Mouse (Mus musculus) hindbrain, embryonic 12.5 days (tissue): ENCODE data around the gene N4bp2l1. TPM values are rescaled to one million over a fixed set of nuclear protein-coding genes. Genes with fewer than 3 reads are reported as not detected.

Experiments used
- ATAC-seq: fragments of 200-750 bp; cut with Nextera tagmentation; 2 replicates; pipeline ENCODE4 v1.8.0; 2017; ENCODE audit warnings: moderate TSS enrichment; ENCODE audit not compliant: low FRiP score
- H3K27ac ChIP-seq: fragments of 300-500 bp; sonication (generic); 2 replicates; pipeline ENCODE4 v1.5.1; 2016; ENCODE audit warnings: mild to moderate bottlenecking
- H3K27me3 ChIP-seq: fragments of 300-500 bp; sonication (generic); 2 replicates; pipeline ENCODE4 v1.6.1; 2016; ENCODE audit warnings: mild to moderate bottlenecking
- H3K36me3 ChIP-seq: fragments of 300-500 bp; sonication (generic); 2 replicates; pipeline ENCODE4 v1.6.1; 2016; ENCODE audit warnings: mild to moderate bottlenecking
- H3K4me1 ChIP-seq: fragments of 300-500 bp; sonication (generic); 2 replicates; pipeline ENCODE4 v1.6.1; 2016
- H3K4me2 ChIP-seq: fragments of 300-500 bp; sonication (generic); replicated peaks from 2 replicates; pipeline ENCODE4 v1.6.1; 2016; ENCODE audit warnings: mild to moderate bottlenecking
- H3K4me3 ChIP-seq: fragments of 300-500 bp; sonication (generic); 2 replicates; pipeline ENCODE4 v1.5.1; 2016; ENCODE audit warnings: mild to moderate bottlenecking
- H3K9ac ChIP-seq: fragments of 300-500 bp; sonication (generic); 2 replicates; pipeline ENCODE4 v1.6.1; 2016; ENCODE audit warnings: mild to moderate bottlenecking, moderate library complexity
- H3K9me3 ChIP-seq: fragments of 300-500 bp; sonication (generic); replicated peaks from 2 replicates; pipeline ENCODE4 v1.6.1; 2016; ENCODE audit warnings: mild to moderate bottlenecking
- WGBS: fragments of 180-500 bp; shearing (Covaris S2); methylation state at CpG from one replicate; pipeline ENCODE4 v1.1.7; 2016; 5-methylcytosine and 5-hydroxymethylcytosine counted together
- polyA plus RNA-seq: library from polyadenylated mRNA; unstranded; fragments of >200 nt; fragmentation: Nextera tagmentation; extraction: Ambion mirVana; gene quantifications from 2 replicates; pipeline ENCODE4 v1.2.1, GENCODE M21; 2016

Gene N4bp2l1
- polyA plus RNA-seq, 1 experiment from 2014 or later: 4.5 TPM

DNA sequence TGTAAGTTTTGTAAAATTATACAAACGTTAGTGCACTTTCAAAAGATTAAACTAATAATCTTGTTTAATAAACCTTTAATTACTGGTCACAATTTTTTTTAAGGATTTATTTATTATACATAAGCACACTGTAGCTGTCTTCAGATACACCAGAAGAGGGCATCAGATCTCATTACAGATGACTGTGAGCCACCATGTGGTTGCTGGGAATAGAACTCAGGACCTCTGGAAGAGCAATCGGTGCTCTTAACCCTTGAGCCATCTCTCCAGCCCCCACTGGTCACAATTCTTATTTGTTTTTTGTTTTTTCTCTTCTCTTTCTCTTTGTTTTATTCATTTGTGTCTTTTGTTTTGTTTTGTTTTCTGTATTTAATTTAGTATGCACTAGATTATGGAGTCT lies 71.7 kb downstream of the N4bp2l1 start:
- H3K27ac ChIP-seq: no peak overlapping the region
- no peaks in the 10 kb centered on the region for H3K27me3 ChIP-seq
- H3K4me3 ChIP-seq: no peak overlapping the region
- 84% methylated on average over 2 of the region's 2 CpGs for WGBS
- H3K4me2 ChIP-seq: no peak overlapping the region
- no peak for ATAC-seq
- H3K36me3 ChIP-seq: no peaks in the 10 kb centered on the region
- no peak overlapping the region for H3K9ac ChIP-seq
- H3K9me3 ChIP-seq: no peaks in the 10 kb centered on the region
- H3K4me1 ChIP-seq: peaks cover 7% of the 10 kb centered on the region; the same call in 1 of the 2 replicates

DNA sequence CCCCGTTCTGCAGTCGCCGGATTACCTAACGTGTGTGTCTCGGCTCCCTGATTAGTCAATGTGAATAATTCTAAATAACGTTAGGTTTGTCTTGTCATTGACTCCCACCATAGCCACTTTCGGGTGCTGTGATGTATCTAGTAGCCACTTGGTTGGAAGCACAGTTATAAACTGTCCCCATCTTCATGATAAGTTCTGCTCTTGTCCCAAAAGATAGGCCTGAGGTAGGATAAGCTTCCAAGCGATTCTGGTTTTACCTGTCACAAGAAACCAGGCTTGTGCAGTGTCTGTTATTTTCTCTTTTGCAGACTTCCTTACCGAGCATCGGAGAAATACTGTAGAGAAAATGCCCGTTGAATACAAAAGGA lies 74.1 kb downstream of the N4bp2l1 start:
- Histone ChIP-seq H3K4me1 (peaks cover 7% of the 10 kb centered on the region; the same call in 1 of the 2 replicates), H3K4me2 (peak overlapping the region; percentile 65), H3K36me3 (no peaks in the 10 kb centered on the region), H3K27ac (peak overlapping the region; percentile 66; the same call in 1 of the 2 replicates), H3K4me3 (peak overlapping the region; percentile 77), H3K9ac (peak overlapping the region; percentile 84), H3K27me3 (no peaks in the 10 kb centered on the region), H3K9me3 (no peaks in the 10 kb centered on the region)
- WGBS: 8% methylated on average over 11 of the region's 11 CpGs
- ATAC-seq: no peak

GRCm38 (mm10) chr5:150521937-150522866 lies 74.8 kb downstream of the N4bp2l1 start, which contains the start of gene Brca2:
Gene Brca2 (plus strand): TSS chr5:150522630.
- 6% methylated on average over 61 of the region's 63 CpGs for WGBS
- Histone ChIP-seq H3K27me3 (no peaks in the 10 kb centered on the region), H3K9me3 (no peaks in the 10 kb centered on the region), H3K36me3 (no peaks in the 10 kb centered on the region), H3K9ac (peak within 1 kb of the TSS; percentile 84), H3K4me3 (peak within 1 kb of the TSS; percentile 77), H3K4me1 (peaks cover 7% of the 10 kb centered on the region; the same call in 1 of the 2 replicates), H3K4me2 (peak within 1 kb of the TSS; percentile 65), H3K27ac (peak within 1 kb of the TSS; percentile 66)
- peak; percentile 97 for ATAC-seq

Other genes with a start within 250 kb of the N4bp2l1 start
- gene Zar1l, start 79.0 kb downstream of the N4bp2l1 start, polyA plus RNA-seq: not detected in 2 replicates
- 19.9 and 21.9 TPM in 2 replicates for gene Brca2, start 74.6 kb downstream of the N4bp2l1 start, polyA plus RNA-seq
- 37.1 and 39.3 TPM in 2 replicates for gene N4bp2l2, start 69.0 kb upstream of the N4bp2l1 start, polyA plus RNA-seq
- gene Pds5b, start 76.6 kb upstream of the N4bp2l1 start, polyA plus RNA-seq: 38.6 and 44.8 TPM in 2 replicates